Comparison of ENCODE assay signal across 18 mouse cellular contexts in the genomic region with DNA sequence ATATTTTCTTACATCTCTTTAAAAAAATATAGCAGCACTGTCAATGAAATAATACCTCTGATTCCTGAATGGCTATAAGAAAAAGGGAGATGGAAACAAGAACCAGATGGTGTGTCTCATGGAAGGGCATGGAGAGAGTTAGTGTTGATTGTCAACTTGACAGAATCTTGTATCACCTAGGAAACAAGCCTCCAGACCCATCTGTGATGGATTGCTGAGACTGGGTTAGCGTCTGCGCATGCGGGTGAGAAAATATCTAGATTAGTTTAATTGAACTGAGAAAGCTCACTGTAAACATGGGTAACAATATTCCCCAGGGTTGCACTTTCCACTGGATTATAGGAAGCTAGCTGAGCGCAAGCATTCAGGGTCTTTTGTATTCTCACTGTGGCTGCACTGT.
DNase-seq lines count a peak whose midpoint lies in the region; TF ChIP-seq lines count a peak whose summit lies in the region.
"Had no signal": no experiment of that assay in that cellular context is flagged by ENCODE, and none has a peak within 500 bp of the region (broad histone marks: within the 10 kb centered on the region; RNA-seq: fewer than 3 reads in every experiment).

No protein-coding gene starts in this region.

- peak; percentile 5 for DNase-seq in embryo, embryonic 11 days
- no peak for DNase-seq in embryo, embryonic 9.5 days (ENCODE audit: extremely low spot score)
- DNase-seq in right cerebral cortex, adult 18-20 months = peak; percentile 45
- DNase-seq in right cerebral cortex, postnatal 25 days = no peak
- DNase-seq in left cerebral cortex, postnatal 14 days (ENCODE audit: low spot score in 2 of 2) = peak; percentile 47 to 49
- no peak for DNase-seq in kidney, adult 2 months
- no peak for DNase-seq in neural tube, embryonic 10.5 days (ENCODE audit: extremely low spot score, low spot score)
- DNase-seq in Muller cell, postnatal 12 days (ENCODE audit: inconsistent ontology term) = no peak
- DNase-seq: adrenal gland, postnatal 25 days; cerebellum, adult 18-20 months; heart, postnatal 4 days; kidney, postnatal 36 days; liver; lung, embryonic 14.5 days; thymus, adult 18-20 months had no signal

- intact Hi-C loops in left cerebral cortex, postnatal 14 days (cut with DNase I) = no loop called here

- no peak for TF ChIP-seq CTCF in kidney, adult 2 months (conservative IDR thresholded peaks at IDR 0.05; ENCODE audit: insufficient read depth, insufficient read length, low read depth, low read length)

- no peak overlapping the region for H3K27ac ChIP-seq in kidney, adult 2 months (ENCODE audit: insufficient read depth, low read depth, low read length)
- H3K27ac ChIP-seq: embryonic facial prominence, embryonic 13.5 days; intestine, embryonic 15.5 days had no signal

- no peaks in the 10 kb centered on the region for H3K27me3 ChIP-seq in kidney, adult 2 months (replicated peaks; ENCODE audit: control insufficient read depth, insufficient read depth, low read length)
- H3K27me3 ChIP-seq: embryonic facial prominence, embryonic 13.5 days; intestine, embryonic 15.5 days had no signal

- no peak for TF ChIP-seq POLR2A in kidney, adult 2 months (IDR thresholded peaks at IDR 0.05; ENCODE audit: low read depth, low read length)

- no peaks in the 10 kb centered on the region for H3K4me1 ChIP-seq in kidney, adult 2 months (ENCODE audit: control insufficient read depth, insufficient read depth, low read length)
- H3K4me1 ChIP-seq: embryonic facial prominence, embryonic 13.5 days; intestine, embryonic 15.5 days had no signal

- no peak overlapping the region for H3K4me3 ChIP-seq in kidney, adult 2 months (ENCODE audit: insufficient read depth, low read depth, low read length)
- H3K4me3 ChIP-seq: embryonic facial prominence, embryonic 13.5 days; intestine, embryonic 15.5 days; myocyte had no signal

- WGBS in kidney, adult 2 months = 96% methylated on average over 4 of the region's 4 CpGs

- H3K36me3 ChIP-seq in kidney, adult 2 months (ENCODE audit: control insufficient read depth, insufficient read depth, low read length) = no peaks in the 10 kb centered on the region
- H3K36me3 ChIP-seq: embryonic facial prominence, embryonic 13.5 days; intestine, embryonic 15.5 days had no signal

Comparison
In these comparisons a context has a peak if more than half of its experiments do, and no peak if none do; other contexts are left out.
1. DNase-seq: peak in embryo, embryonic 11 days (single experiment), right cerebral cortex, adult 18-20 months (single experiment) and left cerebral cortex, postnatal 14 days (2 of 2); none in embryo, embryonic 9.5 days (single experiment), right cerebral cortex, postnatal 25 days (single experiment), kidney, adult 2 months (single experiment), neural tube, embryonic 10.5 days (single experiment) and Muller cell, postnatal 12 days (single experiment).